Mouse (Mus musculus) lung, postnatal 10 days (tissue): ENCODE data around the gene Xrcc5.

Experiments
- DNase-seq: peaks from one replicate; pipeline ENCODE4 v3.0.0; 2021

The Xrcc5 gene

DNA sequence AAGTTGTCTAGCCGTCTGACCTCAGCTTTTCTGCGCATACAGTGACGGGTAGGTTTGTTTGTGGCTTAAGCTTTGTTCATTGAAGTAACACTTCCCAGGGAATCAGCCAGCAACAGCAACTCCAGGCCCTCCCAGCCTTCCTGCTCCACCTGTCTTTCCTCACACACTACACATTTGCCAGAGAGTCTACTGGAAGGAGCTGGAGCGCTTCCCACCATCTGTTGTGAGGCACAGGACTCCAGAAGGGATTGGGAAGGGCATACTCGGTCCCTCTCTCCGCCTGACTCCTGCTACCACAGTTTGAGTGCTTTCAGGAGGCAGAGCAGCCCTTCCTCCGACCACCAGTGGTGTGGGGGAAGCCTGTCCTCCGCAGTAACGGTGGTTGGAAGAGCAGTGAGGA, 93.4 kb downstream of the Xrcc5 start:
- DNase-seq = no peak

DNA sequence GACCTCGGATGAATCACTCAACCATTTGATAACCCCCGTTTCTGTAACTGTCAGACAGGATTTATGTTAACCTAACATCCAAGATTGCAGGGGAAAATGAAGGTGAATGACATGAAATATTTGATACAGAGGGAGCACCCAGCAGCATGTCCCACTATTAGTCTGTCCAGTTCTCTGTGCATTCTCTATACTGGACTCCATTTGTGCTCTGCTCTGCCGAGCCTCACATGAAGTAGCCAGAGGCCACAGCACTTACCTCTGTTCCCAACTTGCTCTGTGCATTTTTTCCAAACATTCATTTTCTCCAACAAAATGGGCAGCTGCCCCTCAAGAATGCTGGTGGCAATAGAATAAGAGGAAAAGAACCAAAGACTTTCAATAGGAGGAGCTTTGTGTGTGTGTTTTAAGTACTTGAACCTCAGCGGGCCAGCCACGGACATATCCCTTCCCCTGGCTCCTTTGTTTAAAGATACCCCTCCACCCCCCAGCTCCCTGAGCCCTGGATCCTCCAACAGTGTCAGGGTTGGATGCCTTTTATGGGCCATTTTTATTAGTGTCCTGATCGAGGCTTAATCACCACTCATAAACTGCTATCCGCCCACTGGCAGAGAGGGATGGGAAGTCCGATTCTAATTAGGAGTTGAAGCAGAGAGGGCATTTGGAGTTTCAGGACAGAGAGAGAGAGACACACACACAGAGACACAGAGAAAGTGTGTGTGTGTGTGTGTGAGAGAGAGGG, 94.3 kb downstream of the Xrcc5 start:
- no peak for DNase-seq

- no peak for DNase-seq
Measured at GRCm38 (mm10) chr1:72406505-72407079, 99.4 kb downstream of the Xrcc5 start.

DNA sequence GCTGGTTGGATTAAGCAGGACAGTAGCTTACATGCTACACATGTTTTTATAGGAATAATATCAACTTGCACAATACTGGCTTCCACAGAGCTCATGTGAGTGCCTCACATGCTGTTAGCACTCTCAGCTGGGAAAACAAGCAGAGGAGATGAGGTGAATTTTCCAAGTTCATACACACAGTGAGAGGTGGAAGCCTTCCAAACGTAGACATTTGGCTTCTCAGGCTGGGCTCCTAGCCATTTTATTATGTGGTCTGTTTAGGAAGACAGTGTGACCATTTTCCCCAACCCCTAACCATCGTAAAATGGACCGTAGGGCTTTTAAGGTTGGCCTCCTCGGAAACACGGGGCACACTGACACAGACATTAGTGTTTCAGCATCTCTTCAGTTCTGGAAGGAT, 102.7 kb downstream of the Xrcc5 start:
- DNase-seq = no peak

DNA sequence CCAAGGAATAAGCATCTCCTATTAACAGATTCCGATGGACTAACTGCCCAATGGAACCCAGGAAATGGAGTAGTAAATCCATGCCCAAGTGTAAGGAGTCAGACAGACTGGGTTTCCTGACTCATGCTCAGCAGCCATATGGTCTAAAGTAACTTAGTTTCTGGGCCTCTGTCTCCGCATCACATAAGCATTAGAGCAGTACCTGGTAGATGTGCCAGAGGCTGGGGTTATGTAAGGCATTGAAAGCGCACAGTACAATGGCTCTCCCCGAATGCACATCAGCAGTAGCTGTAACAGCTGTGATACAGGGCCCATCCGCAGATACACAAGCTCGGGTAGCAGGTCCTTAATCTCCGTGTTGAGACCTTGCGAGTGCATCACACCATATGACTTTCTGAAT, 103.9 kb downstream of the Xrcc5 start:
- no peak for DNase-seq

DNA sequence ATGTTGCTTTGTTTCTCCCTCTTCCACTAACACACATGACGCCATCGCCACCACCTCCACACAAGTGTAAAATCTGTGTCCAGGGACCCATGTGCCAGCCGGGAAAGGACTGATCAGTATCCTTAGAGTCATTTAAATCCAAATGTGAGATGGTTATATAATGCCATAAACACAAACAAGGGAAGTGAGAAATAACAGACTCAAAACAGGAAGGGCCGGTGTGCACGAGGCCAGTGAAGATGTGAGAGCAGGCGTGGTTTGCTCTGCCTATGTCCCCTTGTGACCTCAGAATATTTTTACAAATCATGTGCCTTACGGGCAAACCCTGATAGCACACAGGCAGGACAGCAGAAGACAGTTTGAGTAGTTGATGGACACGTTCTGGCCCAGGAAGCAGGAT, 106.0 kb downstream of the Xrcc5 start:
- DNase-seq = no peak

- no peak for DNase-seq
Measured at GRCm38 (mm10) chr1:72414133-72414532, 106.9 kb downstream of the Xrcc5 start.

DNA sequence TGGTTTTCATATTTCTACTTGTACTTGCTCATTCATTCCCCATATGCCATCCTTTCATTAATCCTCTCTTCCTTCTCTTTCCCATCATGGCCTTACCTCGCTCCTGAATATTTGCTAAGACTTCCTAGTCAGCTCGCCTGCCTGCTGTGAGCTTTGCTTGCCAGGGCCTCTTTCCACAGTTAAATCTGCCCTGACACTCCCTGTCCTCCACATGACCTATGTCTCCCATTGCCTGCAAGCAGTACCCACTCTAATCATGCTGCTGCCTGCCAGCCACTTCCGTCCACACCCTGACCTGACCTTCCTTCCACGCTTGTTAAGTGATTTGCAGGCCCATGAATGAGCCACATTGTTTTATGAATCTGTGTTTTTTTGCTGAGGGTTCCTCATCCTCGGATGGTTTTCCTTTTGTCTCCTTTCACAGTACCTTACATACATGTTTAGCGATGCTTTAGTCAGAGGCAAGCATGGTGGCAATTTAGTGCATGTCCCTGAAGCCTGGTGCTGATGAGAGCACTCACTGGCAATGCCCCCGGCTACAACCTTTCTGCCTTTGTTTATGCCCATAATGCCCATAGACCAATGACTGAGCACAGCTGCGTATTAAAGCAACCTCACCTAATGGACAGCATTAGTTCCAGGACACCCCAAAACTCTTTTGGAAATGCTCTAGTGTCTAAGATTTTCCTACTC, 107.5 kb downstream of the Xrcc5 start:
- DNase-seq = no peak

- no peak for DNase-seq
Measured at GRCm38 (mm10) chr1:72418744-72419655, 111.8 kb downstream of the Xrcc5 start.

GRCm38 (mm10) chr1:72420220-72420619, 113.0 kb downstream of the Xrcc5 start:
- no peak for DNase-seq

- DNase-seq = no peak
Measured at GRCm38 (mm10) chr1:72422121-72422520, 114.9 kb downstream of the Xrcc5 start.

DNA sequence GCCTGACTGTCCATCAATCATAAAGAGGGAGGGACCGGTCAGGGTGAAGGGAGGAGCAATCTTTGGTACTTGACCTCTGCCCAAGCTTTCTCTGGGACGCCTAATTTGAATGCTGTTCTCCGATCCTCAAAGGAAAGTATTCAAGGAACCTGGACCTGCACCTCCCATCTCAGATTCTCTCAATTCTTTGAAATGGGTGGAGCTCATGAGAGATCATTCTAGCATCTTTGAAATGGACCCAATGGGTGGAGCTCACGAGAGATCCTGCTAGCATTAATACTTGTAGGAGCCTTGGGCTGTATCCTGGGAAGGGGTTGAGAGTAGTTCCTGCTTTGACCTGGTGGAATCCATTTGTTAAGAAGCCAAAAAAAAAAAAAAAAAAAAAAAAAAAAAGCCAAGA, 119.2 kb downstream of the Xrcc5 start:
- no peak for DNase-seq

- peak; percentile 16 for DNase-seq
Measured at GRCm38 (mm10) chr1:72428526-72428925, 121.3 kb downstream of the Xrcc5 start.

DNA sequence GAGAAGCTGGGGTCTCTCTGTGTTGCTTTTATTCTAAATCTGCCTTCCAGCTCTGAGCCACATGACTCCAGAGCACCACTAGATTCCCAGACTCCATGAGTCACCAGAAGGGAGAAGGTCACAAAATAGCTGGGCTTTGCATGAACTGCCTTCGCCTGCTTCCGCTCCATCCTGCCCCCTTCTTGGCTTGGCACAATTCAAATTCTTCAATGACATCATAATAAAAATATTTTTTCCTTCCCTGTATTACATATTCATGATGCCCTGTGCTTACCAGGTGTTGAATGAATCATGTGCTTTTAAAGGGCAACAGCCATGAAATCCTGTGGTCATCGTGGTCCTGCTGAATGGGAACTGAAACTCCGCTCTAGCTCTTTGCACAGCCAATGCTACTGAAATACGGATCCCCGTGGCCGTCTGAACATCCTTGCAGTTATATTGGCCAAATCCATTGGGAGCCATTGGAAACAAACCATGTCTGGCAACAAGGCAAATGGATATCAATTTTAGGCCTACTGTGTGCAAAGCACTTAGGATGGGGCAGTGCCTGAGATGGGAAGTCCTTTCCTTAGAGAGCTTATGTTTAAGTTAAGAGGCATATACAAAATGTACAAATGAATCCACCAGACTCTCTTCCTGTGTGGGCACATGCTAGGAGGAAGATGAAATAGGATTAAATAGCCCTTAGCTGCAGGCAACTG, 122.0 kb downstream of the Xrcc5 start:
- no peak for DNase-seq

DNA sequence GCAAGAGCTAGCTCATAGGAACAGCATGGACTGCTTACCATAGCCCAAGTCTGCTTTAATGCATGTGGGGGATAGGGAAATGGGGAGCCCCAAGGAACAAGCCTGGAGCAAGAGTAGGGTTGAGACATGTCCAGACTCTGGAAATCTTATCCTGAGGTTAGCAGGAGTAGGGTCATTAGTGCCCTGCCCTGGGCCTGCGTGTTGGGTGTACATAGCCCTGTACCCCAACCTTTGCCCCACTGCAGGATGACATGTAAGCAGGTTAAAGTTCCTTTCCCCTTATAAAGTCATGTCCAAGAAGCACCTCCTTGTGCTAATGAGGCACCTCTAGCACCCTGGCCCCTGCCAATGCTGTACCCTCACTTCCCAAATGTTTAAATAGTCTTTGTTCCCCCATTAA, 125.4 kb downstream of the Xrcc5 start:
- no peak for DNase-seq

- no peak for DNase-seq
Measured at GRCm38 (mm10) chr1:72434510-72434909, 127.3 kb downstream of the Xrcc5 start.

DNA sequence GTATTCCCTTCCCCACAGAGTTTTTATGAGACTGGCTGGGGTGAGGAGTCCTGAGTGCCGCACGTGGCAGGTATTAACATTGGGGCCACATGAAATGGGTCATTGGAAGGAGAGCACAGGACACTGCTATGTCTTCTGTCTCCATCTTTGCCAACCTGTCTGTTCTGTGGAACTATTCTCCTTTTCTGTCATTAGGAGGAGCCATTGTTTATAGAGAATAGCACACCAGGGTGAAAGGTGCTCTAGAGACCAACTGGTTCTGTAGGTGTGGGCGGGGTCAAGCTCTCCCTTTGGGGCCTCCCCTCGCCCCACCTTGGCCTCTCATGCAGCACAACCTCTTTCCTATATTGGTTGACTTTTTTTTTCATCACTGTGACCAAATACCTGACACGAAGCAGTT, 129.7 kb downstream of the Xrcc5 start:
- no peak for DNase-seq

DNA sequence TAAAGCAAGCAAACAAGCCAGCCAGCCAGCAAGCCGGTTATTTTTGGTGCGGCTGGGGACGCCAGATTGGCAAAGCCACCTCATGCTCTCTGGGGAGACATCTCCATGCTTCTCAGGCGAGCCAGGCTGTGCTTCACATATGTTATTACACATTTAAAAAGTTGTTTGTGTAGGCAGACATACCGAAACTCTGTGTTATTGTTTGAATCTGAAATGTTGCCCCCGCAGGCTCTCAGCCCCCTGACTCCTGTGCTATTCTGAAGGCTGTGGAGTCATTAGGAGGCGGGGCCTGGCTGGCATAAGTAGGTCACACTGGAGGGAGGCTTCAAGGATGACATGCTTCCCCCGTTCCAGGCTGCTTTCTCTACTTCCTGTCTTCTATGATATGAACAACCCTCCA, 131.9 kb downstream of the Xrcc5 start:
- DNase-seq = peak; percentile 4

GRCm38 (mm10) chr1:72442747-72443146, 135.5 kb downstream of the Xrcc5 start:
- DNase-seq = no peak
